Mouse (Mus musculus) brain, embryonic 14.5 days (tissue): Measurements from ENCODE around the gene Nt5c2.

Experiments
- CTCF ChIP-seq: fragments of 200-500 bp; IDR thresholded peaks from 2 replicates; pipeline ENCODE4 v1.5.1; 2012; ENCODE audit warnings: inconsistent platforms, mild to moderate bottlenecking, moderate library complexity, borderline replicate concordance; ENCODE audit not compliant: insufficient read depth, insufficient read length; ENCODE audit errors: extremely low read depth
- POLR2A ChIP-seq: fragments of 200-500 bp; IDR thresholded peaks from 2 replicates; pipeline ENCODE4 v1.6.1; 2012; ENCODE audit warnings: mild to moderate bottlenecking, inconsistent platforms, borderline replicate concordance; ENCODE audit not compliant: poor library complexity, insufficient read depth, insufficient read length, severe bottlenecking; ENCODE audit errors: extremely low read depth

DNA sequence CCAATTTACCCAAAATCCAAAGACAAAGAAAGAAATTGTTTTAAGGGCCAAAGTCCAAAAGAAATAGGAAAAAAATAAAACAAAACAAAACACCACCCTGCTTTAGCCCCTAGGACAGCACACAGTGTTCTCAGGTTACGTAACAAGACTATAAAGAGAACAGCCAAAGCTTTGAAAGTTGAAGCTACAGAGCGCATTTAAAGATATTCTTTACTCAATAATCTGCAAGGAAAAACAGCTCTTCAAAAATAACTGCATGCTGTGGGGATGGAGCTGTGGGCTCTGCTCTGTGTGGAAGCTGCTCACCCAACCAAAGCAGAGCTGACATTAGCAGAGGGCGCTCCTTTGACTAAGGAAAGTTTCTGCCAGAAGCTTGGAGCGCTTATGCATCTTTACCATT lies 106.0 kb downstream of the Nt5c2 start:
- TF ChIP-seq CTCF: no peak
- TF ChIP-seq POLR2A: no peak
